22 mouse cellular contexts compared by ENCODE assay signal in genomic region chr13:112621592-112621991, GRCm38 (mm10). TPM values are rescaled to one million over a fixed set of nuclear protein-coding genes. Genes with fewer than 3 reads are reported as not detected.
DNase-seq lines count a peak whose midpoint lies in the region; ATAC-seq and TF ChIP-seq lines count a peak whose summit lies in the region.
"Had no signal": no experiment of that assay in that cellular context is flagged by ENCODE, and none has a peak within 500 bp of the region (broad histone marks: within the 10 kb centered on the region; RNA-seq: fewer than 3 reads in every experiment).

No protein-coding gene starts in this region.

- peak; percentile 20 for DNase-seq in forebrain, embryonic 14.5 days (ENCODE audit: low spot score)
- no peak for DNase-seq in forebrain, embryonic 10.5 days (ENCODE audit: extremely low spot score, low spot score)
- DNase-seq in kidney, postnatal 0 days (ENCODE audit: low spot score) = no peak
- DNase-seq in midbrain, postnatal 0 days (ENCODE audit: low spot score) = peak; percentile 5
- no peak for DNase-seq in thymus, postnatal 0 days (ENCODE audit: low spot score)
- DNase-seq: adrenal gland, postnatal 10 days; cerebellum, adult 8-10 months; kidney, postnatal 14 days; thymus, adult 2 months had no signal

- H3K9me3 ChIP-seq in forebrain, embryonic 14.5 days (replicated peaks; ENCODE audit: control insufficient read depth, low read length) = no peaks in the 10 kb centered on the region
- no peaks in the 10 kb centered on the region for H3K9me3 ChIP-seq in forebrain, embryonic 10.5 days
- no peaks in the 10 kb centered on the region for H3K9me3 ChIP-seq in kidney, postnatal 0 days (replicated peaks; ENCODE audit: low read length)
- no peaks in the 10 kb centered on the region for H3K9me3 ChIP-seq in kidney, embryonic 15.5 days (replicated peaks)
- no peaks in the 10 kb centered on the region for H3K9me3 ChIP-seq in midbrain, postnatal 0 days (ENCODE audit: low read length)
- H3K9me3 ChIP-seq in midbrain, embryonic 15.5 days = no peaks in the 10 kb centered on the region
- H3K9me3 ChIP-seq: forebrain, embryonic 13.5 days; heart, embryonic 15.5 days; hindbrain, embryonic 10.5 days; limb, embryonic 13.5 days; lung, embryonic 15.5 days; neural tube, embryonic 12.5 days had no signal

- no peaks in the 10 kb centered on the region for H3K27me3 ChIP-seq in forebrain, embryonic 14.5 days (replicated peaks; ENCODE audit: control insufficient read depth, insufficient read depth, low read length)
- no peaks in the 10 kb centered on the region for H3K27me3 ChIP-seq in forebrain, embryonic 10.5 days (ENCODE audit: poor library complexity, severe bottlenecking)
- no peaks in the 10 kb centered on the region for H3K27me3 ChIP-seq in kidney, postnatal 0 days (ENCODE audit: insufficient read depth, low read length)
- no peaks in the 10 kb centered on the region for H3K27me3 ChIP-seq in kidney, embryonic 15.5 days
- H3K27me3 ChIP-seq in midbrain, postnatal 0 days (ENCODE audit: insufficient read depth, low read length) = no peaks in the 10 kb centered on the region
- no peaks in the 10 kb centered on the region for H3K27me3 ChIP-seq in midbrain, embryonic 15.5 days (replicated peaks)
- H3K27me3 ChIP-seq: forebrain, embryonic 13.5 days; heart, embryonic 15.5 days; lung, embryonic 15.5 days; neural tube, embryonic 12.5 days had no signal

- no peak overlapping the region for H3K27ac ChIP-seq in forebrain, embryonic 14.5 days (ENCODE audit: low read depth, low read length)
- H3K27ac ChIP-seq in forebrain, embryonic 10.5 days = no peak overlapping the region
- no peak overlapping the region for H3K27ac ChIP-seq in kidney, postnatal 0 days
- no peak overlapping the region for H3K27ac ChIP-seq in kidney, embryonic 15.5 days
- no peak overlapping the region for H3K27ac ChIP-seq in midbrain, postnatal 0 days (ENCODE audit: low read depth, low read length)
- H3K27ac ChIP-seq in midbrain, embryonic 15.5 days = no peak overlapping the region
- H3K27ac ChIP-seq: forebrain, embryonic 13.5 days; heart, embryonic 15.5 days; hindbrain, embryonic 10.5 days; limb, embryonic 13.5 days; lung, embryonic 15.5 days; neural tube, embryonic 12.5 days had no signal

- no peaks in the 10 kb centered on the region for H3K36me3 ChIP-seq in forebrain, embryonic 14.5 days (ENCODE audit: control insufficient read depth, insufficient read depth, low read length)
- H3K36me3 ChIP-seq in forebrain, embryonic 10.5 days (replicated peaks) = no peaks in the 10 kb centered on the region
- no peaks in the 10 kb centered on the region for H3K36me3 ChIP-seq in kidney, postnatal 0 days (ENCODE audit: insufficient read depth, low read length)
- no peaks in the 10 kb centered on the region for H3K36me3 ChIP-seq in kidney, embryonic 15.5 days
- H3K36me3 ChIP-seq in midbrain, postnatal 0 days (ENCODE audit: insufficient read depth, low read length) = no peaks in the 10 kb centered on the region
- H3K36me3 ChIP-seq in midbrain, embryonic 15.5 days (replicated peaks) = no peaks in the 10 kb centered on the region
- H3K36me3 ChIP-seq: heart, embryonic 15.5 days; hindbrain, embryonic 10.5 days; limb, embryonic 13.5 days; lung, embryonic 15.5 days; neural tube, embryonic 12.5 days had no signal

- TF ChIP-seq CTCF in kidney, postnatal 0 days (IDR thresholded peaks at IDR 0.05; ENCODE audit: low read depth) = peak; percentile 46; the same call in 1 of the 2 replicates
- peak; percentile 37 for TF ChIP-seq CTCF in midbrain, postnatal 0 days (IDR thresholded peaks at IDR 0.05)

- H3K4me1 ChIP-seq in forebrain, embryonic 14.5 days (ENCODE audit: control insufficient read depth, insufficient read depth, low read length) = no peaks in the 10 kb centered on the region
- H3K4me1 ChIP-seq in forebrain, embryonic 10.5 days = no peaks in the 10 kb centered on the region
- H3K4me1 ChIP-seq in kidney, postnatal 0 days (replicated peaks; ENCODE audit: insufficient read depth, low read length) = no peaks in the 10 kb centered on the region
- no peaks in the 10 kb centered on the region for H3K4me1 ChIP-seq in kidney, embryonic 15.5 days
- H3K4me1 ChIP-seq in midbrain, postnatal 0 days (ENCODE audit: insufficient read depth, low read length) = no peaks in the 10 kb centered on the region
- no peaks in the 10 kb centered on the region for H3K4me1 ChIP-seq in midbrain, embryonic 15.5 days
- H3K4me1 ChIP-seq: forebrain, embryonic 13.5 days; heart, embryonic 15.5 days; hindbrain, embryonic 10.5 days; lung, embryonic 15.5 days; neural tube, embryonic 12.5 days had no signal

- no peak overlapping the region for H3K4me3 ChIP-seq in forebrain, embryonic 14.5 days (ENCODE audit: low read depth, low read length)
- no peak overlapping the region for H3K4me3 ChIP-seq in forebrain, embryonic 10.5 days
- H3K4me3 ChIP-seq in kidney, postnatal 0 days (replicated peaks; ENCODE audit: low read depth, low read length) = no peak overlapping the region
- H3K4me3 ChIP-seq in kidney, embryonic 15.5 days (replicated peaks) = no peak overlapping the region
- H3K4me3 ChIP-seq in midbrain, postnatal 0 days (ENCODE audit: low read depth, low read length) = no peak overlapping the region
- no peak overlapping the region for H3K4me3 ChIP-seq in midbrain, embryonic 15.5 days
- H3K4me3 ChIP-seq: forebrain, embryonic 13.5 days; heart, embryonic 15.5 days; hindbrain, embryonic 10.5 days; limb, embryonic 13.5 days; lung, embryonic 15.5 days; neural tube, embryonic 12.5 days had no signal

- no peak overlapping the region for H3K9ac ChIP-seq in forebrain, embryonic 14.5 days (ENCODE audit: low read length)
- H3K9ac ChIP-seq in kidney, postnatal 0 days (ENCODE audit: low read depth, low read length) = no peak overlapping the region
- H3K9ac ChIP-seq in kidney, embryonic 15.5 days = no peak overlapping the region
- no peak overlapping the region for H3K9ac ChIP-seq in midbrain, postnatal 0 days (replicated peaks; ENCODE audit: low read length, poor library complexity, severe bottlenecking)
- no peak overlapping the region for H3K9ac ChIP-seq in midbrain, embryonic 15.5 days
- H3K9ac ChIP-seq: forebrain, embryonic 13.5 days; heart, embryonic 15.5 days; limb, embryonic 13.5 days; lung, embryonic 15.5 days; neural tube, embryonic 12.5 days had no signal

- ATAC-seq in forebrain, embryonic 14.5 days = no peak
- ATAC-seq in kidney, postnatal 0 days (replicated peaks; ENCODE audit: low FRiP score, low read depth) = no peak
- no peak for ATAC-seq in kidney, embryonic 15.5 days (replicated peaks; ENCODE audit: low FRiP score)
- no peak for ATAC-seq in midbrain, postnatal 0 days (ENCODE audit: low FRiP score)
- no peak for ATAC-seq in midbrain, embryonic 15.5 days (replicated peaks)
- no peak for ATAC-seq in megakaryocyte-erythroid progenitor cell, adult 5-6 weeks (replicated peaks; ENCODE audit: low FRiP score, low TSS enrichment, poor library complexity, severe bottlenecking)
- ATAC-seq: forebrain, embryonic 13.5 days; inflammation-experienced regulatory T-cells, adult 6 months had no signal

- 61% methylated on average over 3 of the region's 3 CpGs for whole genome bisulfite sequencing in forebrain, embryonic 14.5 days
- WGBS in forebrain, embryonic 10.5 days = 79% methylated on average over 3 of the region's 3 CpGs
- WGBS in kidney, postnatal 0 days = 47% methylated on average over 3 of the region's 3 CpGs
- WGBS in kidney, embryonic 15.5 days = 60% methylated on average over 3 of the region's 3 CpGs
- 87% methylated on average over 3 of the region's 3 CpGs for WGBS in midbrain, postnatal 0 days
- 83% methylated on average over 3 of the region's 3 CpGs for whole genome bisulfite sequencing in midbrain, embryonic 15.5 days

- H3K4me2 ChIP-seq in forebrain, embryonic 14.5 days (ENCODE audit: low read length) = no peak overlapping the region
- H3K4me2 ChIP-seq in kidney, postnatal 0 days (ENCODE audit: low read length) = no peak overlapping the region
- H3K4me2 ChIP-seq in kidney, embryonic 15.5 days = no peak overlapping the region
- no peak overlapping the region for H3K4me2 ChIP-seq in midbrain, postnatal 0 days (ENCODE audit: low read depth, low read length, poor library complexity, severe bottlenecking)
- no peak overlapping the region for H3K4me2 ChIP-seq in midbrain, embryonic 15.5 days
- H3K4me2 ChIP-seq: forebrain, embryonic 13.5 days; heart, embryonic 15.5 days; limb, embryonic 13.5 days; lung, embryonic 15.5 days; neural tube, embryonic 12.5 days had no signal

RNA-seq across cellular contexts. Expression of gene Il31ra, which starts 27.4 kb away (rescaled TPM):
- polyA plus RNA-seq in forebrain, embryonic 14.5 days (2014; fragmentation: Nextera tagmentation; extraction: Ambion mirVana) = 0.11 and 0.30 TPM in 2 replicates
- polyA plus RNA-seq in forebrain, embryonic 10.5 days (2016; fragmentation: Nextera tagmentation; extraction: Ambion mirVana) = not detected in 2 replicates
- polyA plus RNA-seq in kidney, postnatal 0 days (2015; fragmentation: Nextera tagmentation; extraction: Ambion mirVana) = 0.46 and 0.53 TPM in 2 replicates
- 0.10 and 0.14 TPM in 2 replicates for polyA plus RNA-seq in kidney, embryonic 15.5 days (2015; fragmentation: Nextera tagmentation; extraction: Ambion mirVana)
- total RNA-seq in midbrain, postnatal 0 days (2014; rRNA removed) = 0.05 TPM in 2 replicates
- polyA plus RNA-seq in midbrain, postnatal 0 days (2015; fragmentation: Nextera tagmentation; extraction: Ambion mirVana) = 0.07 and 0.09 TPM in 2 replicates
- polyA plus RNA-seq in midbrain, embryonic 15.5 days (2015; fragmentation: Nextera tagmentation; extraction: Ambion mirVana) = not detected in 2 replicates
- 0.36 and 0.59 TPM in 2 replicates for polyA plus RNA-seq in thymus, postnatal 0 days (2015; fragmentation: Nextera tagmentation; extraction: Ambion mirVana)
- 8.1 and 10.4 TPM in 2 replicates for total RNA-seq in megakaryocyte-erythroid progenitor cell, adult 5-6 weeks (2014; fragmentation: Nextera tagmentation)
- total RNA-seq in megakaryocyte-erythroid progenitor cell, adult 5-6 weeks (2017) = 6.5 and 9.9 TPM in 2 replicates
- total RNA-seq: ES-E14 had no signal
- polyA plus RNA-seq: hindbrain, embryonic 10.5 days; lung, embryonic 15.5 days had no signal

RNA-seq across cellular contexts. Expression of gene Ddx4, which starts 30.7 kb away (rescaled TPM):
- 0.70 and 0.93 TPM in 2 replicates for polyA plus RNA-seq in forebrain, embryonic 14.5 days (2014; fragmentation: Nextera tagmentation; extraction: Ambion mirVana)
- polyA plus RNA-seq in forebrain, embryonic 10.5 days (2016; fragmentation: Nextera tagmentation; extraction: Ambion mirVana) = 0.45 and 0.53 TPM in 2 replicates
- polyA plus RNA-seq in kidney, postnatal 0 days (2015; fragmentation: Nextera tagmentation; extraction: Ambion mirVana) = 0.36 and 0.47 TPM in 2 replicates
- polyA plus RNA-seq in kidney, embryonic 15.5 days (2015; fragmentation: Nextera tagmentation; extraction: Ambion mirVana) = 0.28 and 0.49 TPM in 2 replicates
- 0.11 and 0.33 TPM in 2 replicates for total RNA-seq in midbrain, postnatal 0 days (2014; rRNA removed)
- polyA plus RNA-seq in midbrain, postnatal 0 days (2015; fragmentation: Nextera tagmentation; extraction: Ambion mirVana) = 0.23 and 0.59 TPM in 2 replicates
- polyA plus RNA-seq in midbrain, embryonic 15.5 days (2015; fragmentation: Nextera tagmentation; extraction: Ambion mirVana) = 0.77 and 0.88 TPM in 2 replicates
- 0.17 and 0.26 TPM in 2 replicates for polyA plus RNA-seq in thymus, postnatal 0 days (2015; fragmentation: Nextera tagmentation; extraction: Ambion mirVana)
- total RNA-seq in megakaryocyte-erythroid progenitor cell, adult 5-6 weeks (2014; fragmentation: Nextera tagmentation) = 1.7 and 4.4 TPM in 2 replicates
- total RNA-seq in megakaryocyte-erythroid progenitor cell, adult 5-6 weeks (2017) = 1.6 and 4.1 TPM in 2 replicates
- total RNA-seq: granulocyte monocyte progenitor cell, adult 5-6 weeks; monocyte, adult 5-6 weeks had no signal
- polyA plus RNA-seq: inflammation-experienced regulatory T-cells, adult 6 months had no signal

RNA-seq across cellular contexts. Expression of gene Slc38a9, which starts 39.0 kb away (rescaled TPM):
- 16.8 and 21.7 TPM in 2 replicates for polyA plus RNA-seq in forebrain, embryonic 14.5 days (2014; fragmentation: Nextera tagmentation; extraction: Ambion mirVana)
- 12.3 and 12.5 TPM in 2 replicates for polyA plus RNA-seq in forebrain, embryonic 10.5 days (2016; fragmentation: Nextera tagmentation; extraction: Ambion mirVana)
- 11.3 and 11.8 TPM in 2 replicates for polyA plus RNA-seq in kidney, postnatal 0 days (2015; fragmentation: Nextera tagmentation; extraction: Ambion mirVana)
- polyA plus RNA-seq in kidney, embryonic 15.5 days (2015; fragmentation: Nextera tagmentation; extraction: Ambion mirVana) = 14.7 and 15.2 TPM in 2 replicates
- 12.1 and 14.4 TPM in 2 replicates for total RNA-seq in midbrain, postnatal 0 days (2014; rRNA removed)
- polyA plus RNA-seq in midbrain, postnatal 0 days (2015; fragmentation: Nextera tagmentation; extraction: Ambion mirVana) = 8.6 and 10.8 TPM in 2 replicates
- polyA plus RNA-seq in midbrain, embryonic 15.5 days (2015; fragmentation: Nextera tagmentation; extraction: Ambion mirVana) = 25.8 and 30.8 TPM in 2 replicates
- 34.2 and 47.3 TPM in 2 replicates for polyA plus RNA-seq in thymus, postnatal 0 days (2015; fragmentation: Nextera tagmentation; extraction: Ambion mirVana)
- 122 and 153 TPM in 2 replicates for total RNA-seq in megakaryocyte-erythroid progenitor cell, adult 5-6 weeks (2014; fragmentation: Nextera tagmentation)
- total RNA-seq in megakaryocyte-erythroid progenitor cell, adult 5-6 weeks (2017) = 33.5 and 44.5 TPM in 2 replicates

Comparison
In these comparisons a context has a peak if more than half of its experiments do, and no peak if none do; other contexts are left out.
1. DNase-seq: peak in forebrain, embryonic 14.5 days (single experiment) and midbrain, postnatal 0 days (single experiment); none in forebrain, embryonic 10.5 days (single experiment), kidney, postnatal 0 days (single experiment) and thymus, postnatal 0 days (single experiment).